Mouse (Mus musculus): ENCODE measurements around the gene F13a1. TPM values are rescaled to one million over a fixed set of nuclear protein-coding genes. Genes with fewer than 3 reads are reported as not detected.

Gene F13a1
- total and polyA plus RNA-seq, 3 experiments, result 0.75 to 1.2 TPM; not detected in 1

DNA sequence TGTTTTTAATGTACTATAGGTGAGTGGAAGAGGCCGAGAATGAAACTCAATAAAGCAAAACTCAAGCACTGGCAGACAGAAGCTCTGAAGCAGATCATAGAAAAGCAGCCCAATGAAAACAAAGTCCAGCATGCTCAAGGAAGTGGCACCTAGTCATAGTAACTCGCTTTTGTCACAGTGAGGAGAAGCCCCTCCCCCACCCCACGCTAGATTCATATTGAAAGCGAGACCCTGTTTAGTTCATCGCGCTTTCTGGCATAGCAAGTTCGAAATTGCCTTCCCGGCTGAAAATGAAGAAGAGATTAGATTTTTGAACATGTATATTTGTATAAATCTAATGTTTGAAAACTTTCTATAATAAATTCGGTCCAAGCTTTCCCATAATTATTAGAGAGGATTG is 118.0 kb downstream of the F13a1 start:
- TF ChIP-seq TAL1 (conservative IDR thresholded peaks at IDR 0.05; ENCODE audit: low read depth, low read length) (no peak), CTCF (IDR thresholded peaks at IDR 0.05; ENCODE audit: low read depth, low read length) (no peak), GATA1 (IDR thresholded peaks at IDR 0.05; ENCODE audit: borderline replicate concordance, low read length) (no peak)
- H3K9me3 ChIP-seq (replicated peaks), result no peaks in the 10 kb centered on the region
- DNase-seq (ENCODE audit: low spot score) (no peak), ATAC-seq (ENCODE audit: extremely low read depth, insufficient number of reproducible peaks, low FRiP score, poor library complexity, severe bottlenecking) (no peak)
- H3K36me3 ChIP-seq (replicated peaks), result no peaks in the 10 kb centered on the region
- no peaks in the 10 kb centered on the region for H3K27me3 ChIP-seq (ENCODE audit: insufficient read depth, low read length)
- H3K4me3 ChIP-seq (ENCODE audit: low read depth, low read length), result no peak overlapping the region
- H3K4me1 ChIP-seq (ENCODE audit: insufficient read depth, low read depth, low read length), result no peaks in the 10 kb centered on the region

GRCm38 (mm10) chr13:36919737-36920136 is 130.3 kb downstream of the F13a1 start:
- Histone ChIP-seq H3K36me3 (replicated peaks) (no peaks in the 10 kb centered on the region), H3K4me3 (ENCODE audit: low read depth, low read length) (no peak overlapping the region), H3K9me3 (replicated peaks) (no peaks in the 10 kb centered on the region), H3K27me3 (ENCODE audit: insufficient read depth, low read length) (no peaks in the 10 kb centered on the region; the same call in 1 of the 2 replicates), H3K4me1 (ENCODE audit: insufficient read depth, low read depth, low read length) (no peaks in the 10 kb centered on the region)
- ATAC-seq (ENCODE audit: extremely low read depth, insufficient number of reproducible peaks, low FRiP score, poor library complexity, severe bottlenecking) (no peak), DNase-seq (ENCODE audit: low spot score) (no peak)
- TF ChIP-seq CTCF (IDR thresholded peaks at IDR 0.05; ENCODE audit: low read depth, low read length), result no peak

GRCm38 (mm10) chr13:36903885-36904284 is 146.2 kb downstream of the F13a1 start:
- H3K4me1 ChIP-seq (ENCODE audit: insufficient read depth, low read depth, low read length), result no peaks in the 10 kb centered on the region
- no peaks in the 10 kb centered on the region for H3K9me3 ChIP-seq (replicated peaks)
- no peaks in the 10 kb centered on the region for H3K36me3 ChIP-seq (replicated peaks)
- TF ChIP-seq GATA1 (IDR thresholded peaks at IDR 0.05; ENCODE audit: borderline replicate concordance, low read length) (no peak), CTCF (IDR thresholded peaks at IDR 0.05; ENCODE audit: low read depth, low read length) (no peak), GATA2 (IDR thresholded peaks at IDR 0.05; ENCODE audit: borderline replicate concordance, low read depth, low read length) (no peak), TAL1 (conservative IDR thresholded peaks at IDR 0.05; ENCODE audit: low read depth, low read length) (no peak), POLR2AphosphoS5 (IDR thresholded peaks at IDR 0.05; ENCODE audit: insufficient replicate concordance, low read depth, low read length) (no peak)
- H3K4me3 ChIP-seq (ENCODE audit: low read depth, low read length), result no peak overlapping the region
- H3K27me3 ChIP-seq (ENCODE audit: insufficient read depth, low read length), result peaks cover 4% of the 10 kb centered on the region; the same call in 1 of the 2 replicates
- DNase-seq (ENCODE audit: low spot score) (no peak), ATAC-seq (ENCODE audit: extremely low read depth, insufficient number of reproducible peaks, low FRiP score, poor library complexity, severe bottlenecking) (no peak)

DNA sequence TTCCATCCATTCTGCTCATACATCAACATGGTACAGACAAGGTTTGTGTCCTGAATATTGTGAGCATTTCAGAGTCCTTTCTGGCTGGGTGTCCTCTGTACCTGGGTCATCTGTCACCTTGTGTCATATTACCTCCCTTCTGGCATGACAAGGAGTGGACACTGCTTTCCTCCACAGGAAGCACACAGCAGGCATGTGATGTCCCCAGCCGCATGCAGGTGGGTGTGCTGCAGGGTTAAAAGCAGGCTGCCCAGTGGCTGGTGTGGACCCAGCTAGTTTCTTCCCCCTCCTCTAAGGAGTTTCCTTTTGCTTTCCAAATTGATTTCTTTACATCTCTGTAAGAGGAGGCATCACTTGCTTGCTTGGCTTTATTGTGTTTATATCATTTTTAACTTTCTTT is 146.6 kb downstream of the F13a1 start:
- H3K27me3 ChIP-seq (ENCODE audit: insufficient read depth, low read length), result peaks cover 8% of the 10 kb centered on the region
- no peak overlapping the region for H3K4me3 ChIP-seq (ENCODE audit: low read depth, low read length)
- DNase-seq (ENCODE audit: low spot score) (no peak), ATAC-seq (ENCODE audit: extremely low read depth, insufficient number of reproducible peaks, low FRiP score, poor library complexity, severe bottlenecking) (no peak)
- H3K9me3 ChIP-seq (replicated peaks), result no peaks in the 10 kb centered on the region
- no peaks in the 10 kb centered on the region for H3K36me3 ChIP-seq (replicated peaks)
- no peaks in the 10 kb centered on the region for H3K4me1 ChIP-seq (ENCODE audit: insufficient read depth, low read depth, low read length)
- TF ChIP-seq CTCF (IDR thresholded peaks at IDR 0.05; ENCODE audit: low read depth, low read length) (no peak), GATA1 (IDR thresholded peaks at IDR 0.05; ENCODE audit: borderline replicate concordance, low read length) (no peak), GATA2 (IDR thresholded peaks at IDR 0.05; ENCODE audit: borderline replicate concordance, low read depth, low read length) (no peak), TAL1 (conservative IDR thresholded peaks at IDR 0.05; ENCODE audit: low read depth, low read length) (no peak), POLR2AphosphoS5 (IDR thresholded peaks at IDR 0.05; ENCODE audit: insufficient replicate concordance, low read depth, low read length) (no peak)

DNA sequence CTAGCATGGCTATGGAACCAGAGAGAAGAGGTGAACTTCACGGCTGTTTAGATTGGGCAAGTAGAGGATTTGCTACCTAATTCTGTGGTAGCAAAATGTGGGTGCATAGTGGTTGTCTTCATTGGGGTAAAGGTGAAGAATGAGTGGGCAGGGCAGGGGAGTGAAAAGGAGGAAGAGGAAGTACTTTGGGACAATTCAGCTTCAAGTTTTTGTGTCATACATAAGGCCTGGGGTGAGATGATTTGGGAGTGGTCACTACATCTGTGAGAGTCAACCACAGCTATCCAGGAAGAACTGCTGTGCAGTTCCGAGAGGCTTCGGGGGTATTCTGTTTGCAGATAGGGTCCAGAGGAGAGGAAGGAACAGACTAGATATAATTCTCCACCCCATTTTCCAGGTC is 148.4 kb downstream of the F13a1 start:
- no peak overlapping the region for H3K4me3 ChIP-seq (ENCODE audit: low read depth, low read length)
- H3K36me3 ChIP-seq (replicated peaks), result no peaks in the 10 kb centered on the region
- ATAC-seq (ENCODE audit: extremely low read depth, insufficient number of reproducible peaks, low FRiP score, poor library complexity, severe bottlenecking) (no peak), DNase-seq (ENCODE audit: low spot score) (no peak)
- H3K27me3 ChIP-seq (ENCODE audit: insufficient read depth, low read length), result peaks cover 8% of the 10 kb centered on the region
- TF ChIP-seq GATA1 (IDR thresholded peaks at IDR 0.05; ENCODE audit: borderline replicate concordance, low read length) (no peak), GATA2 (IDR thresholded peaks at IDR 0.05; ENCODE audit: borderline replicate concordance, low read depth, low read length) (no peak)
- no peaks in the 10 kb centered on the region for H3K9me3 ChIP-seq (replicated peaks)
- no peaks in the 10 kb centered on the region for H3K4me1 ChIP-seq (ENCODE audit: insufficient read depth, low read depth, low read length)

- TF ChIP-seq GATA1 (IDR thresholded peaks at IDR 0.05; ENCODE audit: borderline replicate concordance, low read length) (no peak), GATA2 (IDR thresholded peaks at IDR 0.05; ENCODE audit: borderline replicate concordance, low read depth, low read length) (no peak), CTCF (IDR thresholded peaks at IDR 0.05; ENCODE audit: low read depth, low read length) (no peak), POLR2AphosphoS5 (IDR thresholded peaks at IDR 0.05; ENCODE audit: insufficient replicate concordance, low read depth, low read length) (no peak), TAL1 (conservative IDR thresholded peaks at IDR 0.05; ENCODE audit: low read depth, low read length) (no peak)
Observed at GRCm38 (mm10) chr13:36901016-36901415, 149.0 kb downstream of the F13a1 start.

DNA sequence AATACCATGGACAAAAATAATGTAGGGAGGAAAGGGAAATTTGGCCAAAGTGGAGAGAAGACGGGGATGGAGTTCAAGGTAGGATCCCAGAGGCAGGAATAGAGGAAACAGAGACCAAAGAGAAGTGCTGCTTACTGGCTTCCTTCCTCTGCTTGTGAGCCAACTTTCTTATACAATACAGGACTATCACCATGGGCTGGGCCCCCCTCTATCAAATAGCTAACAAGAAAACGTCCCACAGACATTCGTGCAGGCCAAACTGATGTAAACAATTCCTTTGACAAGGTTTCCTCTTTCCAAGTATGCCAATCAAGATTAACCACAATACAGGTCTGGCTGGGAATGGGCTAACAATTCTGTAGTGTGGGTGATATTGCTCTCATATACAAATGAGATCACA is 154.0 kb downstream of the F13a1 start:
- H3K36me3 ChIP-seq (replicated peaks), result no peaks in the 10 kb centered on the region
- TF ChIP-seq TAL1 (conservative IDR thresholded peaks at IDR 0.05; ENCODE audit: low read depth, low read length) (no peak), POLR2AphosphoS5 (IDR thresholded peaks at IDR 0.05; ENCODE audit: insufficient replicate concordance, low read depth, low read length) (no peak), GATA1 (IDR thresholded peaks at IDR 0.05; ENCODE audit: borderline replicate concordance, low read length) (no peak), CTCF (IDR thresholded peaks at IDR 0.05; ENCODE audit: low read depth, low read length) (no peak), GATA2 (IDR thresholded peaks at IDR 0.05; ENCODE audit: borderline replicate concordance, low read depth, low read length) (no peak)
- no peaks in the 10 kb centered on the region for H3K9me3 ChIP-seq (replicated peaks)
- peaks cover 7% of the 10 kb centered on the region; the same call in 1 of the 2 replicates for H3K27me3 ChIP-seq (ENCODE audit: insufficient read depth, low read length)
- H3K4me3 ChIP-seq (ENCODE audit: low read depth, low read length), result no peak overlapping the region
- ATAC-seq (ENCODE audit: extremely low read depth, insufficient number of reproducible peaks, low FRiP score, poor library complexity, severe bottlenecking) (no peak), DNase-seq (ENCODE audit: low spot score) (no peak)
- no peaks in the 10 kb centered on the region for H3K4me1 ChIP-seq (ENCODE audit: insufficient read depth, low read depth, low read length)

More at GRCm38 (mm10) chr13:36901016-36901415, 149.0 kb downstream of the F13a1 start:
- Histone ChIP-seq H3K9me3 (replicated peaks) (no peaks in the 10 kb centered on the region), H3K4me3 (ENCODE audit: low read depth, low read length) (no peak overlapping the region), H3K36me3 (replicated peaks) (no peaks in the 10 kb centered on the region), H3K27me3 (ENCODE audit: insufficient read depth, low read length) (peaks cover 8% of the 10 kb centered on the region), H3K4me1 (ENCODE audit: insufficient read depth, low read depth, low read length) (no peaks in the 10 kb centered on the region)
- DNase-seq (ENCODE audit: low spot score), result no peak
- ATAC-seq (ENCODE audit: extremely low read depth, insufficient number of reproducible peaks, low FRiP score, poor library complexity, severe bottlenecking), result no peak
